Mouse (Mus musculus): ENCODE data around the gene Cnot1. TPM values are rescaled to one million over a fixed set of nuclear protein-coding genes. Genes with fewer than 3 reads are reported as not detected.
"Not testable (repeated sequence)": the region's sequence is repeated elsewhere in the genome, so short reads cannot be mapped to it uniquely, and the experiment has no call there.

Gene Cnot1
- polyA plus RNA-seq, 1 experiment from 2014 or later, result 51.7 TPM

DNA sequence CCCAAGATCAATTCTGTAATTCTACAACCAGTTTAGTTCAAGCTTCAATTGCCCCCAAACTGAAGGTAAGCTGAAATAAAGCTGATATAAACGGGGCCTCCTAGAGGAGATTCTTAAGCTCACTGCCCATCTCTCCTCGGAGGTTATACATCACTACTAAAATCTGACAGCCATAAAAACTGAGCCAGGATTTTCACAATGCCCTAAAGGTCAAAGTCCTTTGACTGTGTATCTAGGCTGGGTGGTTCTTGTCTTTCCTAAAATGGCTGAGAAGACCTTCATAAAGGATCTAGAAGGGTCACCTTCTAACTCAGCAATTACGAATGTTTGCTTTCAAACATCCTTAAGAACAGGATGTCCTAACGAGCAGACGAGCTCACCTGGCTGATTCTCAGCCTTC is 1.9 kb upstream of the Cnot1 start:
- Histone ChIP-seq H3K36me3 (no peaks in the 10 kb centered on the region), H3K4me3 (no peak overlapping the region), H3K4me1 (peaks cover 21% of the 10 kb centered on the region), H3K27me3 (no peaks in the 10 kb centered on the region), H3K9ac (replicated peaks) (no peak overlapping the region), H3K9me3 (no peaks in the 10 kb centered on the region), H3K27ac (replicated peaks) (no peak overlapping the region), H3K4me2 (replicated peaks) (no peak overlapping the region)
- ATAC-seq (replicated peaks), result no peak
- 77% methylated on average over 5 of the region's 5 CpGs for WGBS

DNA sequence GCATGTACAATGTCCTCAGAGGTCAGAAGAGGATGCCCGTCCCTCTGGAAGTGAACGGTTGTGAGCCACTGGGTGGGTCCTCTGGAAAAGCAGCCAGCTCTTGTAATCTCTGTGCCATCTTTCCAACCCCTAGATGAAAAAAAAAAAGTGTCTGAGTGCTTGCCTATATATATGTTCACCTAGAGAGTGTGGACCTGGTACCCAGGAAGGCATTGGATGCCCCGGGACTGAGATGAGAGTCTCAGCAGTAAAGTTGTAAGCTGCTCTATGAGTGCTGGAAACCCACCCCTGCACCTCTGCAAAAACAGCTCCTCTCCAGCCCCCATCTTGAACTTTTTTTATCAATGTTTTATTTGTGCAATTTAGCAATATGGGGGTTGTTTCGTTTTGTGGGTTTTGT is 1.4 kb upstream of the Cnot1 start:
- Histone ChIP-seq H3K27ac (replicated peaks) (no peak overlapping the region), H3K9me3 (no peaks in the 10 kb centered on the region), H3K27me3 (no peaks in the 10 kb centered on the region), H3K9ac (replicated peaks) (no peak overlapping the region), H3K4me2 (replicated peaks) (no peak overlapping the region), H3K4me3 (no peak overlapping the region), H3K4me1 (peaks cover 26% of the 10 kb centered on the region), H3K36me3 (no peaks in the 10 kb centered on the region)
- no peak for ATAC-seq (replicated peaks)
- 88% methylated on average over 4 of the region's 4 CpGs for WGBS

DNA sequence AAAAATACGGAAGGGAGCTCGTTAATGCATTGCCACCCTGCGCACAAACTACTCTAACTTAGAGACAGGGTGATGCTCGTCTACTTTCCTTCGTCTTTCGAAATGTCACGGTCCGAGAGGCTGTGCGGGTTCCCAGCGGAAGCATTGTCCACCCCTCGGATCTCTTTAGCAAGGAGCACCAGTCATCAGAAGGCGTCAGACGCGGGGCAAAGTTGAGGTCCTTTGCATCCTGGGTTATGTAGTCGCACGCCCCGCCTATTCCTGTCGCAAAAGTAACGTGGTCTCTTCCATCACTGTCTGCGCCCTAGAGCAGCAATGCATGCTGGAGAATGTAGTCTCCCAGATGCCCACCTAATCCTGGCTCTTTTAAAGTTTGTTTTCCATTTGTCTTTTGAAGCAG is 597 bp upstream of the Cnot1 start:
- WGBS, result under 1% methylated on average over 20 of the region's 20 CpGs
- H3K27ac ChIP-seq (replicated peaks), result peak overlapping the region; percentile 94
- peak overlapping the region; percentile 97 for H3K4me3 ChIP-seq
- peak overlapping the region; percentile 43 for H3K9ac ChIP-seq (replicated peaks)
- no peaks in the 10 kb centered on the region for H3K27me3 ChIP-seq
- H3K4me1 ChIP-seq, result peaks cover 30% of the 10 kb centered on the region
- ATAC-seq (replicated peaks), result peak; percentile 96
- H3K9me3 ChIP-seq, result no peaks in the 10 kb centered on the region
- H3K36me3 ChIP-seq, result no peaks in the 10 kb centered on the region
- H3K4me2 ChIP-seq (replicated peaks), result peak overlapping the region; percentile 51

DNA sequence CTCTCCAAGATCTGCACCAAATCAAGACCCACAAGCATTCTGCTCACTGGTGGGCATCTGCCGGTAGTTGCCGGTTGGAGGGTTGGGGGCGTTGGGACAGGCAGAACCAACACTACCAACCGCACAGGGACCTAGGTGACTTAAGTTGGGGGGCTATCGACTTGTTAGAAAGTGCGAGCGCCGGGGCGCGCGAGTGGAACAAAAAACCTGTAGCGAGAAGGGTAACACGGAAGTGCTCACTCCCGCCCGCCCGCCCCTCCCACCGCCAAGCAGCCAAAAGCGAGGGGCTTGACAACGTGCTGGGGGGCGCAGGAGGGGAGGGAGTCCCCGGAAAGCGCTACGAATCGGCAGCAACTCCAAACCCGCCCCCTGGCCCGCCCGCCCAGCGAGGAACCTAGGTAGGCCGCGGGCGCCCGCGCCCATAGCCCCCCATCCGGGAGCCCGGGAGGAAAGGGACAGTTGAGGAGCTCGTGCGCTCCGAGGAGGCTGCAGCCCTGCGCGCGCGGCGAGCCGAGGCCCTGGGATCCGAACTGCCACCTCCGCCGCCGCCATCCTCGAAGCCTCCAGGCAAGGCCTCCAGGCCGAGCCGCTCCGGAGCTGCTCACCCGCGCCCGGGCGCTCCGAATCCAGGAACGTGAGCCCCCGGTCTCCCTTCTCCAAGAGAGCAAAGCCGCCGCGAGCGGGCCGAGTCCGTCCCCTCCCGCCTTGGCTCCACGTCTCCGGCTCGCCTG is 638 bp downstream of the Cnot1 start:
- Histone ChIP-seq H3K4me3 (peak overlapping the region; percentile 97), H3K9ac (replicated peaks) (peak overlapping the region; percentile 97), H3K4me2 (replicated peaks) (peak overlapping the region; percentile 88), H3K9me3 (no peaks in the 10 kb centered on the region), H3K4me1 (peaks cover 35% of the 10 kb centered on the region), H3K36me3 (no peaks in the 10 kb centered on the region), H3K27me3 (no peaks in the 10 kb centered on the region), H3K27ac (replicated peaks) (peak overlapping the region; percentile 94)
- under 1% methylated on average over 64 of the region's 69 CpGs for WGBS
- no peak; the same call in 1 of the 2 replicates for ATAC-seq (replicated peaks)

DNA sequence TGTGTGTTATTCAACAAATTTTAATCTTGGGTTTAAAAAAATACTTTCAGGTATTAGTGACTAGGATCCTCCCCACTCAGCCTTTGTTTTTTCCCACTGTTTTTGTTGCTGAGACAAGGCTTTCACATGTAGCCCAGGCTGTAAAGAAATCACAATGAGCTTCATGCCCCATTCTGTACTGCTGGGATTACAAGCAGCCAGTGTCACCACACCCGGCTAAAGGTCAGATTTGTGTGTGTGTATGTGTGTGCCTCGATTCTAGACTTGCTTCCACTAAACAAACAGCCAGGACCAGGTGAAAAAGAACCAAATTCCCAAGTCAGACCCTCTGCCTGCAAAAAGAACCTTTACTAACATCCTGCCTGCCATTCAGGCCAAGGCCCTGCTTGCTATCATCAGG is 1.8 kb downstream of the Cnot1 start:
- Histone ChIP-seq H3K27me3 (no peaks in the 10 kb centered on the region), H3K9ac (replicated peaks) (peak overlapping the region; percentile 97; the same call in 1 of the 2 replicates), H3K4me1 (peaks cover 38% of the 10 kb centered on the region), H3K36me3 (no peaks in the 10 kb centered on the region), H3K9me3 (no peaks in the 10 kb centered on the region), H3K4me3 (peak overlapping the region; percentile 97), H3K27ac (replicated peaks) (no peak overlapping the region), H3K4me2 (replicated peaks) (peak overlapping the region; percentile 88)
- no peak for ATAC-seq (replicated peaks)
- 71% methylated on average over 2 of the region's 2 CpGs for WGBS

DNA sequence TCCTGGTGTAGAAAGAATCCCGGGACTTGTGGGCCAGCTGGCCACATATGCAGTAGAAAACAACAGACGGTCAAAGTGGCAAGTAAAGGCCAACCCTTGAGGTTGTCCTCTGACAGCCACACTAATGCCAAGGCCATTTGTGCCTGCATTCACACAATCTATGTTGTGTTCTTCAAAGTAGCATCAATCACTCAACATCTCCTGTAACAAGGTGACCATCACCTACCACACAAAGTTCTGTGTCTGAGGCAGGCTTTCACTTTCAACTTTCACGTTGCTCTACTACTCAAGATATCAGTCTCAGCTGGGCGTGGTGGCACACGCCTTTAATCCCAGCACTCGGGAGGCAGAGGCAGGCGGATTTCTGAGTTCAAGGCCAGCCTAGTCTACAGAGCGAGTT is 5.0 kb downstream of the Cnot1 start:
- peaks cover 38% of the 10 kb centered on the region for H3K4me1 ChIP-seq
- H3K4me2 ChIP-seq (replicated peaks), result no peak overlapping the region
- H3K27ac ChIP-seq (replicated peaks), result no peak overlapping the region
- no peak overlapping the region for H3K4me3 ChIP-seq
- no peak overlapping the region for H3K9ac ChIP-seq (replicated peaks)
- H3K9me3 ChIP-seq, result no peaks in the 10 kb centered on the region
- no peaks in the 10 kb centered on the region for H3K36me3 ChIP-seq
- 92% methylated on average over 8 of the region's 8 CpGs for WGBS
- ATAC-seq (replicated peaks), result no peak
- no peaks in the 10 kb centered on the region for H3K27me3 ChIP-seq

DNA sequence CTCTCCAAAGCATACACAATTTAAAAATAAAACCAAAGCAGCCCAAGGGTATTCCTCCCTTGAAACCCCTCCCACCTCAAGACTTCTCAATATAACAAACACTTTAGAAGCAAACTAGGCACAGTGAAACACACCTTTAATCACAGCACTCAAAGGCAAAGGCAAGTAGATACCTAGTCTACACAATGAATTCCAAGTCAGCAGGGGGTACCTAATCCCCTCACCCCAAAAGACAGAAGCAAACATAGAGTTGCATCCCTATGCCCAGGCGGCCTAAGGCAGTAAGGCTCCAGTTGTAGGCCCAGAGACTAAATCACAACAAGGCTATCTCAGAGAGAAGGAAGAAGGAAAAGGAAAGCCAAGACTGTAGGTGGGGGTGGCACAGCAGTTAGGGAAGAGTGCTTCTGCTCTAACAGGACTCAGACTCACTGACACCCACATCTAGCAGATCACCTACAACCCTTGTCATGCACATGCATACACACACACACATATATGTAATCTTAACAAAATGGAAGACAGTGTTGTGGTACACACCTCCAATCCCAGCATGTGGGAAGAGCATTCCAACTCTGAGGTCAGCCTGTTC is 5.7 kb downstream of the Cnot1 start:
- no peaks in the 10 kb centered on the region for H3K27me3 ChIP-seq
- H3K36me3 ChIP-seq, result no peaks in the 10 kb centered on the region
- no peak for ATAC-seq (replicated peaks)
- no peak overlapping the region for H3K9ac ChIP-seq (replicated peaks)
- H3K27ac ChIP-seq (replicated peaks), result no peak overlapping the region
- no peak overlapping the region for H3K4me3 ChIP-seq
- 79% methylated on average over 1 of the region's 1 CpGs for WGBS
- H3K4me2 ChIP-seq (replicated peaks), result no peak overlapping the region
- H3K9me3 ChIP-seq, result no peaks in the 10 kb centered on the region
- peaks cover 38% of the 10 kb centered on the region for H3K4me1 ChIP-seq

DNA sequence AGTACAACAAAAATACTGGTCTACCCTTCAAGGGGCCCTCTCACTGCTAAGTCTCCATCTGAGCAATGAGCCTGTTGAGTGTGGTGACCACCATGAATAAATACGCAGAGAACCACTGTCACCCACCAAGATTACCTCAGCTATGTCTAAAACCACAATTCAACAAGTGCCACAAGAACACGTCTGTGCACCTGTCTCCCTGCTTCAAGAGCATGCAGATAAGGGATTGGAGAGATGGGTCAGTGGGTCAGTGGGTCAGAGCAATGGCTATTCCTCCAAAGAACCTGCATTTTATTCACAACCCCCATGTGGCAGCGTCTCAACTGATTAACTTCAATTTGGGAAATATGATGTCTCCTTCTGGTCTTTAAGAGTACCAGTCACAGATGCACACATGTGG is 6.9 kb downstream of the Cnot1 start:
- Histone ChIP-seq H3K4me2 (replicated peaks) (no peak overlapping the region), H3K27me3 (no peaks in the 10 kb centered on the region), H3K9ac (replicated peaks) (no peak overlapping the region), H3K4me1 (peaks cover 28% of the 10 kb centered on the region), H3K4me3 (no peak overlapping the region), H3K27ac (replicated peaks) (no peak overlapping the region), H3K9me3 (no peaks in the 10 kb centered on the region), H3K36me3 (no peaks in the 10 kb centered on the region)
- 92% methylated on average over 3 of the region's 3 CpGs for WGBS
- ATAC-seq (replicated peaks), result no peak

DNA sequence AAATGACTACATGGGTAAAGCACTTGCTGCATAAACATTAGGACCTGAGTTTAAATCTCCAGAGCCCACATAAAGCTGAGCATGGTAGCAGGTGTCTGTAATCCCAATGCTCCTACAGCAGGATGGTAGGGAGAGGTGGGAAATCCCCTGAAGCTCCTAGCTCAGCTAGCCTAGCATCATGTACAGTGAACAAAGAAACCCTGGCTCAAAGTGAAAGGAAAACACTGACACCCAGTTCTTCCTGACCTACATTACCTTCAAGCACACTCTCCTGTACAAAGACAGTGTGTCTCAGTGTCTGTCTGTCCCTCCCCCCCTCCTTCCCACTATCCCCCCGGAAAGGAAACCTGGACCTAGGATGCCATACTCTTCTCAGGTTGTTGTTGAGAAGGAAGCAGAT is 7.4 kb downstream of the Cnot1 start:
- no peak overlapping the region for H3K4me3 ChIP-seq
- no peaks in the 10 kb centered on the region for H3K36me3 ChIP-seq
- no peaks in the 10 kb centered on the region for H3K27me3 ChIP-seq
- H3K9me3 ChIP-seq, result no peaks in the 10 kb centered on the region
- 80% methylated on average over 1 of the region's 1 CpGs for WGBS
- ATAC-seq (replicated peaks), result no peak
- no peak overlapping the region for H3K9ac ChIP-seq (replicated peaks)
- H3K4me2 ChIP-seq (replicated peaks), result no peak overlapping the region
- peaks cover 23% of the 10 kb centered on the region for H3K4me1 ChIP-seq
- H3K27ac ChIP-seq (replicated peaks), result no peak overlapping the region

DNA sequence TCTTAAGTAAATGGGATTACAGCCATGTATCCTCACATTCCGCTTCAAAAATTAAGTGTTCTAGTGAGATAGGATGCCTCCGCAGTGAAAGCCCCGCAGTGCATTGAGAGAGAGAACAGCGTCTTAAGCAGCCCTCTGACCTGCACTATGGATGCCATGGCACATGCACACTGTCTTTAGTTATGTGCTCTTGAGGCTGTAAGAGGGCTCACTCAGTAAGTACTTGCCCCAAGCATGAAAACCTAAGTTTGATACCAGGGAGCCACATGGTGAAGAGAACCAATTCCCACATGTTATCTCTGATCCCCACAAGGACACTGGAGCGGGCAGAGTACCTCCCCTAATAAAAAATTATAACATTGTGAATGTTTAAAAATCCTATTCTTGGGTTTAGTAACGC is 8.1 kb downstream of the Cnot1 start:
- Histone ChIP-seq H3K9me3 (no peaks in the 10 kb centered on the region), H3K9ac (replicated peaks) (no peak overlapping the region), H3K36me3 (no peaks in the 10 kb centered on the region), H3K4me2 (replicated peaks) (no peak overlapping the region), H3K27me3 (no peaks in the 10 kb centered on the region), H3K4me1 (peaks cover 17% of the 10 kb centered on the region), H3K27ac (replicated peaks) (no peak overlapping the region), H3K4me3 (no peak overlapping the region)
- no peak for ATAC-seq (replicated peaks)
- WGBS, result 95% methylated on average over 6 of the region's 6 CpGs

DNA sequence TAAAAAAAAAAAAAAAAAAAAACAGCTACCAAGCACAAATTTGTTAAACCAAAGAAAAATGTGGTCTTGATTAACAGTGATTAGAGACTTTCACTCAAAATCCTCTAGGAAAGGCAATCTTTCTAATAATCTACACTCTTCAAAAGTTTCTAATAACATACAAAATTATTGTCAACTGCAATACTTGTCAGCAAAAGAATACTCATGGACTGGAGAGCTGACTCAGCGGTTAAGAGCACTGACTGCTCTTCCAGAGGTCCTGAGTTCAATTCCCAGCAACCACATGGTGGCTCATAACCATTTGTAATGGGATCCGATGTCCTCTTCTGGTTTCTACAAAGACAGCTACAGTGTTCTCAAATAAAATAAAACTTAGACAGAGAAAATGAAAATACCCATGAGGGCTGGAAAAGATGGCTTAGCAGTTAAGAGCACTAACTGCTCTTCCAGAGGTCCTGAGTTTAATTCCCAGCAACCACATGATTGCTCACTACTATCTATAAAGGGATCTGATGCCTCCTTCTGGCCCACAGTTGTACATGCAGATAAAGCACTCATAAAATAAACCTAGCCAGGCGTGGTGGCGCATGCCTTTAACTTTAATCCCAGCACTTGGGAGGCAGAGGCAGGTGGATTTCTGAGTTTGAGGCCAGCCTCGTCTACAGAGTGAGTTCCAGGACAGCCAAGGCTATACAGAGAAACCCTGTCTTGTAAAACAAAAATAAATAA is 11.8 kb downstream of the Cnot1 start:
- not testable (repeated sequence) for ATAC-seq (replicated peaks); H3K4me2 ChIP-seq (replicated peaks); H3K27me3 ChIP-seq; H3K36me3 ChIP-seq; H3K9me3 ChIP-seq; H3K4me3 ChIP-seq; H3K27ac ChIP-seq (replicated peaks); H3K4me1 ChIP-seq; H3K9ac ChIP-seq (replicated peaks)
- WGBS, result 95% methylated on average over 5 of the region's 5 CpGs

DNA sequence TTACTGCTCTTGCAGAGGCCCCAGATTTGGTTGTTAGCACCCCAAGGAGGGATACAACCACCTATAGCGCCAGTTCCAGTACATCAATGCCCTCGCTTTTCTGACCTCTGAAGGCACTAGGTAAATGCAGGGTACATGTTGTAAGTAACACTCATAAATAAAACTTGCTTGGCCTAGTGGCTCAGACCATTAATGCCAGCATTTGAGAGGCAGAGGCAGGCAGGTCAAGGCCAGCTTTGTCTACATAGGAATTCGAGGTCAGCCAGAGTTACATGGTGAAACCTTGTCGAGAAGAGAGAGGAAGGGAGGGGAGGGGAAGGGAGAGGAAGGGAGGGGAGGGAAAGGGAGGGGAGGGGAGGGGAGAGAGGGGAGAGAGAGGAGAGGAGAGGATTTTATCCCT is 21.7 kb downstream of the Cnot1 start:
- Histone ChIP-seq H3K27ac (replicated peaks) (no peak overlapping the region), H3K9me3 (no peaks in the 10 kb centered on the region), H3K27me3 (no peaks in the 10 kb centered on the region), H3K36me3 (peaks cover 53% of the 10 kb centered on the region), H3K9ac (replicated peaks) (no peak overlapping the region), H3K4me2 (replicated peaks) (no peak overlapping the region), H3K4me1 (no peaks in the 10 kb centered on the region), H3K4me3 (no peak overlapping the region)
- 86% methylated on average over 3 of the region's 4 CpGs for whole genome bisulfite sequencing
- ATAC-seq (replicated peaks), result no peak

Data from forebrain, embryonic 15.5 days (tissue).